In genomic region chr19:16580501-16580900, GRCm38 (mm10) we compare ENCODE assay signal across 12 mouse cellular contexts.
"Had no signal": no experiment of that assay in that cellular context is flagged by ENCODE, and none has a peak within 500 bp of the region (broad histone marks: within the 10 kb centered on the region; RNA-seq: fewer than 3 reads in every experiment).

No protein-coding gene starts in this region.

- DNase-seq: lung, adult 18-20 months; lung, embryonic 14.5 days; lung, postnatal 10 days; lung, postnatal 4 days; midbrain, embryonic 14.5 days; retina, postnatal 1 day; right cerebral cortex, adult 18-20 months; right cerebral cortex, postnatal 25 days; right cerebral cortex, postnatal 4 days; spleen, adult 18-20 months; thymus, adult 2 months; thymus, postnatal 25 days had no signal
